Mouse (Mus musculus): Measurements from ENCODE around the gene Atg4b.
"Not testable (repeated sequence)": the region's sequence is repeated elsewhere in the genome, so short reads cannot be mapped to it uniquely, and the experiment has no call there.

Atg4b gene

DNA sequence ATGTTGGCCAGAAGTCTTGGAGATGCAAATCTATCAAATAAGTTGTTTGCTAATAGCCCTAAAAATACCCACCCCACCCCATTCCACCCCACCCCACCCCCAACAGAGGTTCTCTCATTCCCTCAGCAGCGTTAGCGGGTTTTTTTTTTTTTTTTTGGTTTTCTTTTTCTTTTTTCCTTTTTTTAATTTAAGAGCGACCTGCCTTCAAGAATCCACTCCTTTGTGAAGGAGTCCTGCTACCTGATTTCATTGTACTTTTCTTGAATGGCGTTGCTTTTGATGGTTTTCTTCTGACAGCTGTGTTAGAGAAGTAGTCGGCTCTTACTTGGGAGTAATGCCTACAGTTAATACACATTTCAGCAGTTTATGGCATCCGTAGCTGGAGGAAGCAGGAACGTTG is 4.3 kb downstream of the Atg4b start:
- DNase-seq (ENCODE audit: low spot score in 2 of 2) = no peak

DNA sequence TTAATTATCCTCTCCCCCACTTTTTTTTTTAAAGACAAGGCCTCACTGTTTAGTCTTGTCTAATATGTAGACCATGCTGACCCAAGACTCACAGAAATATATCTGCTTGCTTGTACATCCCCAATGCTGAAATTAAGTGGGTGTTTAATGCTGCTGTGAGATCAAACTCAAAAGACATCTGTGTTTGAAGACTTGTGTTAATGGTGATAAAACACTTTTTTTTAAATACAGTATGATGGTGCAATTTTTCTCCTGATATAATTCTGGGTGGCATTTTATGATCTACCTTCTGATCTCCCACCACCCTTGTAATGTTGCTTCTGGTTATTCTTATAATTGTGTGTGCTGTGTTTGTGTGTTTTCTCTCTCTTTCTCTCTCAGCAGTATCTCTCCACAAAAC is 4.9 kb downstream of the Atg4b start:
- no peak for DNase-seq (ENCODE audit: low spot score in 2 of 2)

DNA sequence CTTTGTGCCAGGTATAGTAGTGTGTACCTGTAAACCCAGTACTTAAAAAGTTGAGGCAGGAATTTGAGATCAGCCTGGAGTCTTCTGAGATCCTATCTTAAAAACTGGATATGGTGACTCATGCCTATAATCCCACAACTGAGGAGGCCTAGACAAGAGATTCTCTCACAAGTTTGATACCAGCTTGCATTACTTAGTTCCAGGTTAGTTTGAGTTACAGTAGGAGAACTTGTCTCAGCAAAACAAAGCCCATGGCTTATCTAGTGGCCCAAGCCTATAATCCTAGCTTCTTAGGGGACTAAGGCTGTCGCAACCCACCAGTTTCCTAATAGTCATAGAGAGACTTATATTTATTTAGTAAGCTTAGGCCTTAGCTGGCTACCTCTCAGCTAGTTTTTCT is 8.8 kb downstream of the Atg4b start:
- DNase-seq (ENCODE audit: low spot score in 2 of 2) = no peak

DNA sequence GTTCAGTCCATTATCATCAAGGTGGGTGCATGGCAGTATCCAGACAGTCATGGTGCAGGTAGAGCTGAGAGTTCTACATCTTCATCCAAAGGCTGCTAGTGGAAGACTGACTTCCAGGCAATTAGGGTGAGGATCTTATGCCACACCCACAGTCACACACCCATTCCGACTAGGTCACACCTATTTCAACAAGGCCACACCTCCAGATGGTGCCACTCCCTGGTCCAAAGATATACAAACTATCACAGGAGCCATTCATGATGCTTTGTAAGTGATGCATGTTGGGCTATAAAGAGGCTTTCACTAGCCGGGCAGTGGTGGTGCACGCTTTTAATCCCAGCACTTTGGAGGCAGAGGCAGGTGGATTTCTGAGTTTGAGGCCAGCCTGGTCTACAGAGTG is 12.2 kb downstream of the Atg4b start:
- DNase-seq (ENCODE audit: low spot score in 2 of 2) = not testable (repeated sequence)

DNA sequence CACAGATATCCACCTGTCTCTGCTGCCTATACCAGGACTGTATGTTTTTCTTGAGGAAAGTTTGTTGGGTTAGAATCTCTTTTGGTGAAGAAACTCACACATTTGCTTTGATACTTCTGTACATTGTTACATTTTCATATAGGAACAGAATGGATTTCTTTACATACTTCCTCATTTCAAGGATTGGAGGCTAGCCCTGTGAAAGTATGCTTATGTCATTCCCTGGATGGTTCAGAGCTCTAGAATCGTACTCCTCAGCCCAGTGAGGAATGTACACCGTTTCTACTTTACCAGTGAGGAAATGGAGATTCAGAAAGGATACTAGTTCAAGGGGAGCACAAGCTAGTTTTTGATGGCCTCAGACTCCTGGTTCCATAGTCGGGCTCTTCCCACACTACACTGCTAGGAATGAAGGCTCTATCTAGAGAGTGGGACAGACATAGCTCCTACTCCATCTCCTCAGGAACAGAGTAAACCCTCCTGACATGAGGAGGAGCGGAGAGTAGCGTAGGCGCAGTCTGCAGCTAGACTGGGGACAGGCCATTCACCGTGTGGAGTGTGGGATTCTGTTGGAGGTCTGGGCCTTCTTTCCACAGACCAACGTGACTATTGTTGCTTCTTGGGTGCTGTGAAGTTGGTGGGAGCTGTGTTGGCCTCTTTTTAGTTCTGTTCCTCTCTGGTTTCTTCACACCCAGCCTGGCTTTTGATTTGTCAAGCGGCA is 13.7 kb downstream of the Atg4b start:
- no peak for DNase-seq (ENCODE audit: low spot score in 2 of 2)

DNA sequence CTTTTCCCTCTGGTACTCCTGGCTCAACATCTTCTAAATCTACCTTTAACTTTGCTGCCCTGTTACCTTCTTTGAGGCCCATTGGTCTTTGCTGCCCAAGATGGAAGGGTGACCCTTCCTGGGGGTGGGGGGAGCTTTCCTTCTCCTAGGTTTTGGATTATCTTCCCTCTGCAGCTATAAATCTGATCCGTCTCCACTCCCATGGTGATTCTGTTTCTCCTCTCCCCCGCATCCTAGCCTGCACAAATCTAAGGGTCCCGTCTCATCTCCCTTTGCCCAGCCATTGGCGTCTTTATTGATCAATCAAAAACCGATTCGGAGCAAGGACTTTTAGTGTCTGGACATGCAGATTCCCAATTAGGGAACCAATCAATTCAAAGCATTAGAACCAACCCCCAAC is 16.3 kb downstream of the Atg4b start:
- no peak for DNase-seq (ENCODE audit: low spot score in 2 of 2)

DNA sequence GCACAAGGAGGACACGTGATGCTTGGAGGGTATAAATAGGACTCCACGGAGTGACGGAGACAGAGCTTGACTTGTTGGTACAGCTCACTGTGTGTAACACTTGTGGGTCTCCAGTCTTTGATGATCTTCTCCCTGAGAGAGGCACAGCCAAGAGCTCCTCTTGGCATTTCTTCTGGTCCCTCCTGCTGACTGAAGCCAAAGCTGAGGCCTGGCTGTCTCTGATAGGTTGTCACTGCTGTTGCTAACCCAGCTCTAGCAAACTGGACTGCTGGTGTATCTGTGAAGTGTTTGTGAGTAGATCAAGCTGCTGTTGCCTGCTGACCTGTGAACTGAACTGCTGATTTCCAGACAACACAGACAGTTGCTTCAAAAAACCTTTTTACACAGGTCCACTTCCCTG is 18.6 kb downstream of the Atg4b start:
- DNase-seq (ENCODE audit: low spot score in 2 of 2) = no peak

DNA sequence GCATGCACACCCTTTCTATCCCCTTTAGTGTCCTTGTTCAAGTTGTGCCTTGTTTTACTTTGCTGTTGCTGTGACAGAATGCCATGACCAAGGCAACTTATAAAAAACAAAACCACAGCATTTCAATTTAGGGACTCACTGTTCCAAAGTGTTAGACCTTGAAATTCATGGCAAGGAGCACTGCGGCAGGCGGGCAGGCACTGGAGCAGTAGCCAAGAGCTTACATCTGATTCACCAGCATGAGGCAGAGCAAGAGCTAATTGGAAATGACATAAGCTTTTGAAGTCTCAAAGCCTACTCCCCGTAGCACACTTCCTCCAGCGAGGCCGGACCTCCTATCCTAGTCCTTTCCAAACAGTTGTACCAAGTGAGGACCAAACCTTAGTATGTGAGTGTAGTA is 25.4 kb downstream of the Atg4b start:
- no peak for DNase-seq (ENCODE audit: low spot score in 2 of 2)

DNA sequence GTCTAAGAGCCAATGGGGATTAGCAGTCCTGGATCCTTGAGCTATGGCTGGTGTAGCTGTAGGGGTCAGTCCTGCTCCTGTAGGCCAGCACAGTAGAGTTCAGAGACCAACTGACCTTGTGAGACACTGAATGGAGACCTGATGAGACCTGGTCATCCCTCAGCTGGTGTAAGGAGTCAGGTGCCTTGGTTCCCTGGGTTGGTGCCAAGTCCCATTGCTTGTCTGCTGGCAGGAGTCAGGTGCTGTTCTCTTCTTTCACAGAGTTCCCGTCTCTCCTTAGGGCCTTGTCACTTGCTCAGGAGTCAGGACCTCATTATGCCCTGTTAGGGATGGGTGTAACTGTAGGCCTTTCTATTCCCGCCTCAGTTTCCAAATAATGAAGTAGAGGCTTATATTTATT is 35.6 kb downstream of the Atg4b start:
- DNase-seq (ENCODE audit: low spot score in 2 of 2) = no peak

DNA sequence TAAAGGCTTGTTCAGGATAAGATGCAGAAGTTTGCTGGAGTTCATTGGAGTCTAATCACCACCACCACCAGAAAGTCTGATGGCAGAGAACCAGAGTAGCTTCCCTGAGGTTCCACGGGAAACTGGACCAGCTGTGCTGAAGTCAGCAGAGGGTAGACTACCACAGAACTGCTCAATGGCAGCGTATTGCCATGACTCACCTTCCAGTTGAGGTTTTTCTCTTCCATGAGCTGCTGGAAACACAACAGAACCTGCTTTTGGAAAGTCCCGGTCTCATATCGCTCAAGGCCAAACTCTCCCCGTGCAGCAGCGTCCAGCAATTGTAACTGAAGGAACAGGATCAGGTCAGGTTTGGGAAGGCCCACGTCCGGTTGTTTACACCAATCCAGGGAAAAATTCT is 43.2 kb downstream of the Atg4b start:
- no peak for DNase-seq (ENCODE audit: low spot score in 2 of 2)

DNA sequence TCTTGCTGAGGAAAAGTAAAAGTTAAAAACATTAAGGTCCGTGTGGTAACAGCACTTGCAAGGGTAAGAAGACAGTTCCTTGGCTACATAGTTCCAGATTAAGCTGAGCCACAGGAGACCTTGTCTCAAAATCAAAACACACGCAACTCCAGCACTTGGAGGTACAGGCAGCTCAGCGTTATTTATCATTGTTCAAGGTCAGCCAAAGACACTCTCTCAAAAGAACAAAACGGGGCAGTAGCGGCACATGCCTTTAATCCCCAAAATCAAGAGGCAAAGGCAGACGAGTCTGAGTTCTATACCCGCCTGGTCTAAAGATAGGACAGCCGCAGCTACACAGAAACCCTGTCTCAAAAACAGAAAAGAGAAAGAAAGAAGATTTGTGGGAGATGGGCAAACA is 44.6 kb downstream of the Atg4b start:
- DNase-seq (ENCODE audit: low spot score in 2 of 2) = no peak

DNA sequence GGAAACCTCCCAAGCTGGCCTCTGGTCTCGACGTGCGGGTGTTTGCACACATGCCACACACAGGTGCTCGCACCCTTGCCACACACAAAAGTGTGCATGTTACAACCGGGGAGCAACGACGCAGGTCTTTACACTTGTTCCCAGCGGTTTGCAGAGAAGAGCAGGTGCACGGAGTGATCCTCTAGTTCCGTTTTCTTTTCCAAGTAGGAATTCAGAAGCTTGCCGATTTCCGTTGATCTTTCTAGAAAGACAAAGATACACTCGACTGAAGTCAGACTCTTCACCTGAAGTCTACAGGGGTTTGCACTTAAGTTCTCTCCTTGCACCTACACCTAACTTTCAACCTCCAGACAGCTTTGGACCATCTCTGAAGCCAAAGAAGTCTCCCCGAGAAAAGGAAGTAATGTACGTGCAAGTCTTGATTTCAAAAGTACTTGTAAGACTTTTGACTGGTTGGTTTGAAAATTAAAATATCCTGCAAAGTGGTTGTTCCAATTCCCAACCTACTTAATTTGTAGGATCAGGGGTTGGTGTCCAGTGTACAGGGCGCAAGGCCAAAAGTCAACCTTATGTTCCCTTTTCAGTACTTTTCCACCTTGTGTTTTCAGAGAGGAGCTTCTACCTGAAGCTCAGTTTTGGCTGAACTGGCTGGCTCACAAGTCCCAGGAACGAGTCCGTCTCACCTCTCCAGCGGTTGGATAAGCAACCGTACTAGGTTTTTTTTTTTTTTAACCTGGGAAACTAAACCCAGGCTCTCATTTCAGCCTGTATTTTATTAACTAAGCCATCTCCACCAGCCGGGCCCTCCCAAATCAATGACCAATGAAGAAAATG is 49.6 kb downstream of the Atg4b start:
- DNase-seq (ENCODE audit: low spot score in 2 of 2) = no peak

DNA sequence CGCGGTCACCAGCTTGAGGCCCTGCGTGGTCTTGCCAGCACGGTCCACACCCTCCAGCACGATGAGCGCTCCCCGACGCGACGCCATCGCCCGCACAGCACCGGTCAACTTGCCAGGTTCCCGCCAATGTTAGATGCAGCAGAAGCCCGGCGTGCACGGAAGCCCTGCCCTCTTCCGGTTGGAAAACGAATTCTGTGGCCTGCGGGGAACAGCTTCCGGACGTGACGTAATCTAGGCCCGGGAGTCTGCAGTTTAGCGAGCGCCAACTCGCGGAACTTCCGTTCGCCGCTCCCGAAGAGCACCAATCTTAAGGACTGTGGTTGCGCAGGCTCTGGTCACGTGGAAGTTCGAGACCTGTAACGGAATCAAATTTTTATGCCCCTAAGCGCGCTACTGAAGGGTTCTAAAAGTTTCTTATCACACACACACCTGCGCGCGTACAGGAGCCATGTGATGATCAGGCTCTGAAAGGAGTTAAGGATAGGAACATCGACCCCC is 50.5 kb downstream of the Atg4b start, which contains the start of gene Dtymk:
TSS of gene Dtymk (minus strand) at position 194 of the 498 bp plus-strand sequence.
- peak; percentile 96 to 97 for DNase-seq (ENCODE audit: low spot score in 2 of 2)

DNA sequence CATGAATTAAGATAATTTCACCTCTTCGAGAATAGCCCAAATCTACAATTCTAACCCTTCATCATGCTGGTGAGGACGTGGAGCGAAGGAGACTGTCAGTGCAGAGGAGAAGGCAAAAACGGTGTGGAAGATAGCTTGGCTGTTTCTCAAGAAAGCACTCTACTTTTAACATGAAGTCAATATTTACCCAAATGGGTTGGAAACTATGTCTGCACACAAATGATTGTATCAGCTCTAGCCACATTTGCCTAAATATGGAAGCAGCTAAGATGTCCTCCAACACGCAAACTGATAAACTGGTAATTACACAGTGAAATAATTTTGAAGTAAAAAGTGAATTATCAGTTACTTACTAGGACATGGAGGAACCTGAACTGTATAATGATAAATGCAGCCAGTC is 51.5 kb downstream of the Atg4b start:
- no peak for DNase-seq (ENCODE audit: low spot score in 2 of 2)

DNA sequence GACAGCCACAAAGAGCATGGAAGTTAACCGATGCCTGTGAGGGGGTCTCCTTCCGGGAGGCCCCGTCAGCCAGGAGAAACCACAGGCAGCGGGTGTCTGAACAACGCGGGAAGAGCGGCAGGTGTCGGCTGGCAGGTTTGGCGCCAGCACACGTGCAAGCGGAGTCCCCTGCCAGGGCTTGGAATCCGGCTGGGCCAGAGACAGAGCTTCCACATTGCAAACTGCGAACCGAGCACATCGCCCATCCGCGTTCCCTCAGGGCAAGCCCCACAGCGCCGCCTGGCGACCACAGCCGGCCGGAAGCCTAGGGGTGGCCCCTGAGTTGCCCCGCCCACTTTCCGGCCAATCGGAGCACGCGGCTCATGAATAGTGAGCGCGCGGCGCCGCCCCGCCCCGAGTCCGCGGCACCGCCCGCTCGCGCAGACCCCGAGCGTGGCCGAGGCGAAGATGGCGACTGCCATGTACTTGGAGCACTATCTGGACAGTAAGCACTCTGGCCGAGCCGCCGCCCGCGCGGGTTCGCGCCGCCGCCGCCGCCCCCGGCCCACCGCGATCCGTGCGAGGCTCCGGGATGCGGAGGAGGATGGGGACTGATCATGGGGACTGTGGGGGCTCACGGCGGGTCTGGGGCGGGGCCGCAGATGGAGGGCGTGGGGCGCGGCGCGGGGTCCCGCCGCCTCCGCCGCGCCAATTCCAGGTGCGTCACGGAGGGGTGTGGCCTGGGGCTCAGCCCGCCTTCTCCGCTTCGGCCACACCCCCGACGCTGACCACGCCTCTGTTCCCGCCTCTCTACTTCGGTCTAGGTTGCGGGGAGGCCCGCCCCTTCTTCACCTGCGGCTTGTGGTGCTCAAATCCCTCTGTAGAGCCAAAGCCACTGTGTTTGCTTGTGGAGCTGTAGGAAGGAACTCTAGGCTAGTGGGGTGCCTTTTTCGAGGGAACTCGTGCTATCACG is 52.5 kb downstream of the Atg4b start, which contains the start of gene Ing5:
TSS of gene Ing5 (plus strand) at position 410 of the 952 bp plus-strand sequence.
- DNase-seq (ENCODE audit: low spot score in 2 of 2) = peak; percentile 99 to 100

DNA sequence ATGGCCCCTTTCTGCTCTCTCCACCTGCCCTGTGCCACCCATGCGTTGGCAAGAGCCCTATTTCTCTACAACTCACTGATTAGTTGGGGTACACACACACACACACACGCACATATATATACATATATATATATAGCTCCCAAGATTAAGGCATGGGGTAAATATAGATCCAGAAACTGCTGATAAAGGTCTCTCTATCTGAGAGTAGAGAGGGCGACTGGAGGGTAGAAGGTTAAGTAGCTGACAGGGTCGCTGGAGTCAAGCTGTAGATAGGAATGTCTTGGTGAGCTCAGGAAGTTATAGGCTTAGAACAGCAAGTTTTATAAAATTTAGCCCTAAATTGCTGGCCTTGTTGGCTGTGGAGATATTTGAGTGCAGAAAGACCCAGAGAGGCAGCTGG is 53.5 kb downstream of the Atg4b start:
- DNase-seq (ENCODE audit: low spot score in 2 of 2) = no peak

DNA sequence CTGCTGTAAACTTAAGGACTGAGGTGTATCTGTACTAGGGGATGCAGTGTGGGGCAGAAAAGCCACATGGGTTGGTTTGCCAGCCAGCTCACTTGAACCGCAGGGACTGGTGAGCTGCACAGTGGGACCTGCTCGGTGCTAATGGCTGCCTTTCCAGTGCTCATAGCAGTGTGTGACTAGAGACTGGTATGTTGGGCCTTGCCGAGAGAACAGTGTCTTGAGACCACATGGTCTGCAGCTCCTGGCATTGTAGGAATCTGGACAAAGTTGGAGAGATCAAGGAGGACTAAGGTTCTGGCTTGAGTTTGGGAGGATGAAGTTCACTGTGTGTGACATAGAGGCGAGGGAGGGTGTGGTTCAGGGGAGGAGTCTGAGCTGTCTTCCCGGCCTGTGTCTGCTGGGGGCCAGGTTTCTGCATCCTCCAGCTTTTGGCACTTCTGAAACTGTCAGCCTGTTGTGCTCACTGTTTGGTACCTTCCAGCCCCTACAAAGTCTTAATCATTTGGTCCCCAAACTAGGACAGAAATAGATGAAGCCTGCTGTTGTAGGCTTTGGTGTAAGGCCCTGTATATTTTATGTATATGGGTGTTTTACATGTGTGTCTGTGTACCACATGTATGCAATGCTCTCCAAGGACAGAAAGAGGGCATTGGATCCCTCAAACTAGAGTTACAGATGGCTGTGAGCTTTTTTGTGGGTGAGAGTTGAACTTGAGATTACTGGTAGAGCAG is 54.1 kb downstream of the Atg4b start:
- DNase-seq (ENCODE audit: low spot score in 2 of 2) = no peak

DNA sequence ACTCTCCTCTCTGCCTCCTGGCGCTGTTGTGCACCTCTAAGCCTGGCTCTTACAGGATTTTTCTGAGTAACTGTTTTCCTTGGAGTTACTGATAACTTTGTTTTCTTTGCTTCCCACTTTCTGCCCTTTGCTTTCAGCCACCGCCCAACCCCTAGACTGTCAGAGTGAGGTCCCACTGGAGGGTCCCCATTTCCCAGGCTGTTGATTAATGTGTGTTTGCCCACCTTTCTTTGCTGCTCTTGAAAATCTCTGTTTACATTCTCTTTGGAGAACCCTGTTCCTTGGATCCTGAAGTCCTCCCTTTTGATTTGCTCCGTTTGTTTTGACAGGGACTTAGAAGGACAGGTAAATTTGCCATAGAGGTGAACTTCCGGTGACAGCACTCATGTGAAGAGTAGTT is 57.6 kb downstream of the Atg4b start:
- DNase-seq (ENCODE audit: low spot score in 2 of 2) = no peak

DNA sequence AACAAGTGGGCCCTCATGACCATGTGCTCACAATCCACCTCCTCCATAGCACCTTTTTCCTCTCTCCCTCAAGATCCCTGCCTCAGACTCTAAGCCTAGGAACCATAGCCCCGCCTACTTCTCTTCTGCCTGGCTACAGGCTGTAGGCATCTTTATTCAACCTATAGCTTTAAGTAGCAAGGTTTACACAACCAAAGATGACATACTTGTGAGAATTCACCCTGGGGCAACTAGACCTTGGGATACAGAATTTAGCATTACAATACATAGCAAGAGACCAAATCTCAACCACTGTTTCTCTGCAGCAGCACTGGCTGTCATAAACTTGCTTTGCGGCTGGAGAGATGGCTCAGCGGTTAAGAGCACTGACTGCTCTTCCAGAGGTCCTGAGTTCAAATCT is 58.7 kb downstream of the Atg4b start:
- no peak for DNase-seq (ENCODE audit: low spot score in 2 of 2)

DNA sequence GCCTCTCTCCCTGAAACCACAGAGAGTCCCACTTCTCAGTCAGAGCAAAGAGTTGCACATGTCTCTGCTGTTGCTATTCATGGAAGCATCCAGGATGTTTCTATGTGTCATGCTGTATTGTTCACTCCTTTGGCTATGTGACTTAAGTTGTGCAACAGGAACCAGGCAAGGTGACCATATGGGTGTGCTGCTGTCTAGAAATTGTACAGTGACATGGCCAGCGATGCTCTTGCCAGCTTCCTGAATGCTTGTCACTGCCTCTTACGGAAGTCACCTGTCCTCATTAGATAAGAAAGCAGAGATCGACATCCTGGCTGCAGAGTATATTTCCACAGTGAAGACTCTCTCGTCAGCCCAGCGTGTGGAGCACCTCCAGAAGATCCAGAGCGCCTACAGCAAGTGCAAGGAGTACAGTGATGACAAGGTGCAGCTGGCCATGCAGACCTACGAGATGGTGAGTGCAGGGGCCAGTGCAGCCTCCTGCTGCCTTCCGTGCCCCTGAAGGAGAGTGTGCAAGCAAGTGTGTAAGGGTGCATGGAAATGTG is 60.3 kb downstream of the Atg4b start:
- DNase-seq (ENCODE audit: low spot score in 2 of 2) = no peak
